Mouse (Mus musculus) adrenal gland, adult 8-10 months (tissue): Measurements from ENCODE around the gene Nf1. TPM values are rescaled to one million over a fixed set of nuclear protein-coding genes. Genes with fewer than 3 reads are reported as not detected.
A peak's percentile ranks its signal among the peaks of the same experiment; 100 is the strongest.
"Not testable (repeated sequence)": the region's sequence is repeated elsewhere in the genome, so short reads cannot be mapped to it uniquely, and the experiment has no call there.

Source experiments
- DNase-seq: peaks from one replicate; pipeline ENCODE4 v3.0.0; 2022
- total RNA-seq, 4 experiments: library from RNA; stranded (reverse); gene quantifications; 2 replicates each; pipeline ENCODE4 v1.2.4; 2022

The Nf1 gene
- 10 to 100 TPM; 62.4 to 91.7 (median 77.9) TPM for total RNA-seq

DNA sequence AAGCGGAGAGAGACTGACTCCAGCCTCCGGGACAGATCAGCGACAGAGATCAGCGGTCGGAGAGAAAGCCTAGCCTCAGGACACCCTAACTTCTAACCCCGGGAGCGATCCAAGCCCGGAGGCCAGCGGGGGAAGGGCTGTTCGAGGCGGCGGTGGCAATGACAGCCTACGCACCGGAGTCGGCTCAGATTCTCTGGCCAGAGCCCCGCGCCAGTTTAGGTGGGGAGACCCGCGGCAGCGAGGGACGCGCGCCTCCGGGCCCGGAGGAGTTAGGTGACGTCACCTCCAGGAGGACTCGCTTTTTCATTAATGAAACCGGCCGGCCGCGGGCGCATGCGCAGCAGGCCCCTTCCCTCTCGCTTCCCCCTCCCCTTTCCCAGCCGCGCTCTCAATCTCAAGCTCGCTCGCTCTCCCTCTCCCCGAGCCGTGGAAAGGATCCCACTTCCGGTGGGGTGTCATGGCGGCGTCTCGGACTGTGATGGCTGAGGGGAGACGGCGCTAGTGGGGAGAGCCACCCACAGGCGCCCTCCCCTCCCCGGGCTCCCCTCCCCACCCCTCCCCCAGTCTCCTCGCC is at the start of gene Nf1:
Gene Nf1 (plus strand): TSS at position 460 of the 574 bp plus-strand sequence.
- peak; percentile 94 for DNase-seq

DNA sequence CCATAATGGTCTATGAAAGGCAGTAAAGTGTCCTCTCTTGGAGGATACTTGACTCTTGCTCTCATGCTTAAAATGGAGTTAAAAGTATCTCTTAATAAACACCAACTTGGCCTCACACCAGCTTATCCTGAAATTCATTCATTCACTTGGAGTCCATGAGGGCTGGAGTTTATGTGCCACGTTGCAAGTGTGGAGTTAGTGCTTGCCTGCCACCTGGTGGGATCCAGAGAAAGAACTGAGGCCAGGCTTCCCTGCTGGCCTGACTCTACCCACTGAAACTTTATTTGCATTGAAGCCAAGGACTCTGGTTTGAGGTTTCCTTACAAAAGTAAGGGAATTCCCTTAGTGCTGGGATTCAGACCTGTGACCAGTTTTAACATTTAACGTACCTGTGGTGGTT is 49.0 kb upstream of the Nf1 start:
- DNase-seq: no peak

DNA sequence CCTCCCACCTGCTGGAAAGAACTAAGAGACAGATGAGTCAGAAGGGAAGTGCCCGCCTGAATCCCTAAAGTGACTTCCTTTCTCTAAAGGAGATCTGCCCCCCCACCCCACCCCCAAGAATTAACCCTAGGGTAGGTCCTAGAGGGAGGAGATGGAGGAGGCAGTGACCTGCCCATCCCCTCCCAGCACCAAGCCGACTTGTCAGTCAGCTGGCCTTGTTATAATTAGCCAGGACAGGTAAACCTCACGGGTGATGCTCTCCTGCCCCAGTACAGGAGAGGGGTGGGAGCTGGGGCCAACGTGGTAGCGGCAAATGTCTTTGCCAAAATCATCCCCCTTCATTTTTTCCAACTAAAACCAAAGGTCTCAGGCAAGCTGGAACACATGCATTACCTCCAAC is 47.8 kb upstream of the Nf1 start:
- no peak for DNase-seq

DNA sequence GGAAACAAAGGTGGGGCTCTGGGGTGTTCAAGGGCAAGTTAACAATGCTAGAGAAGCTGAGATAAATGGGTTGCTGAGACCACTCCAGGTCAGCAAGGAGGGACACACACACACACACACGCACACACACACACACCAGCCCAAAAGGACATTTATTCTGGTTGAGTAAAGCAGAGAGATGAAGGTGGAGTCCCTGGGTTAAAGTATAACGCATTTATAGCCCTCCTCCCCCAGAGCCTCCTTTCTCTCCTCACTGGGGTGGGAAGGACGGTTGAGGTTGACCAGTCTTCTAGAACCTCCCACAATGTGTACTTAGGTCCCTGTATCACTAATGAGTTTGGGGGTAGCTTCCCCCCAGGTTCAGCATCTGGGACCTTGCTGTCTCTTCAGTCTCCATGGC is 47.4 kb upstream of the Nf1 start:
- DNase-seq: no peak

DNA sequence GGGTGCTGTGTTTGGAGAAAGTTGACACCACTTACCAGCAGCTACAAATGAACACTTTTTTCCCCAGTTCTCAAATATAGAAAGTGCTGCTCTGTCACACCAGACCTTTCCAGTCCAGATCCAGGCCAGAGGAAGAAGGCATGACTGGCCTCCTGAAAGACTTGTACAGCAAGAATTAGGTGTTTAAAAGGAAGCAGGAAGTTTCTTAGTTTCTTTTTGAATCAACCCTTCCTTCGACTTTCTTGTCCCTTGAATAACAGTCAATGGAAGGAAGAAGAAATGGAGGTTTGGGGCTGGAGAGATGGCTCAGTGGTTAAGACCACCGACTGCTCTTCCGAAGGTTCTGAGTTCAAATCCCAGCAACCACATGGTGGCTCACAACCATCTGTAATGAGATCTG is 46.5 kb upstream of the Nf1 start:
- DNase-seq: no peak

DNA sequence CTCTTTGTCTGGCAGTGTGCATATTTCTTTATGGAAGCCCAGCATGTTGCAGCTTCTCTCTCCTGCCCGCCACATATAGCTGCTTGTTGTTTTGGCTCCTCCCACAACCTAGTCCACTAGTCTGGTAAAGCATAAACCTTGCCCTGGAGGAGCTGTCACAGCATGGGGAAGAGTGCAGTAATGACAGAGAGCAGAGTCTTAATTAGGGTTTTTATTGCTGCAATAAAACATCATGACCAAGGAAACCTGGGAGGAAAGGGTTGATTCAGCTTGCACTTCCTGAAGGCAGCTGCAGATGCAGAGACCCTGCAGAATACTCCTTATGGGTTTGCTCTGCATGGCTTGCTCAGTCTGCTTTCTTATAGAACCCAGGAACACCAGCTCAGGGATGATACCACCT is 45.5 kb upstream of the Nf1 start:
- no peak for DNase-seq

DNA sequence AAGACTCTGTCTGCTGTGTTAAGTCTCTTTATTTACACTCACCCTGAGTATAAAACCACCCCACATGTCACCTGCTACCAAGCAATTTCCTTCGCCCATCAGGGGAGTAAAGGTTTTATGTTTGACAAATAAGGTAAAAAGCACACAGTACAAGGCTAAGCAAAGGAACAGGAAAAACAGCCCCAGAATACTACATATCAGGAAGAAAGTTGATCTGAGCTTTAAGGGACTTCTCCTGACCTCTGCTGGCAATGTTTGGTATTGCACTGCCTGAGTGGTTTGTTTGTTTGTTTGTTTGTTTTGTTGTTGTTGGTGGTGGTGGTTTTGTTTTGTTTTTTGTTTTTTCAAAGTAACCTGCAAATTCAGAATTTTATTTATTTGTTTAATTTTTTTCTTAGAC is 43.3 kb upstream of the Nf1 start:
- DNase-seq: no peak

DNA sequence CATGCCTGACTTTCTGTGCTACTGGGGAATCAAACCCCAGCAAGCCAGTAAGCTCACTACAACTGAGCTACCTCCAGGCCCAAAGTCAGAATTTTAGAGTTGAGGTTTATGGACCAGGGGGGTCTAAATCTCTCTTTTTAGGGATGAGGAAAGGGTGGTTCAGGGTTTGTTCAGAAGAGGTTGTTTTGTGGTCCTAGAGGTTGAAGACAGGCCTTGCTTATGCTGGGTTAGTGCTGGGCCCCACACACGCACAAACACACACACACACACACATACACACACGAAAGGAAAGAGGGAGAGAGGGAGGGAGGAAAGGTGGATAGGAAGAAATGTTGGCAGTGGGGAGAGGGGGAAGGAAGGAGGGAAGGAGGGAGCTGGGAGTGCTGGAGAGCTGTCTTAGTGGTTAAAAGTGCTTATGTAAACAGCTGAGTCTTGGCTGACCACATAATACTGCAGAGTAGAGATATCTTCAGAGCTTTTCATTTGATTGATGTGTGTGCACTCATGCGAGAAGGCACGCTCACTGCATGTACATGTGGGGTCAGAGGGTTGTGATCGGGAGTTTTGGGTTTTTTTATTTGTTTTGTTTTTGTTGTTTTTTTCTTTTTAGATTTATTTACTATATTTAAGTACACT is 42.5 kb upstream of the Nf1 start, which contains the start of gene Gm9964:
Gene Gm9964 (minus strand): TSS at position 51 of the 636 bp plus-strand sequence.
- no peak for DNase-seq

DNA sequence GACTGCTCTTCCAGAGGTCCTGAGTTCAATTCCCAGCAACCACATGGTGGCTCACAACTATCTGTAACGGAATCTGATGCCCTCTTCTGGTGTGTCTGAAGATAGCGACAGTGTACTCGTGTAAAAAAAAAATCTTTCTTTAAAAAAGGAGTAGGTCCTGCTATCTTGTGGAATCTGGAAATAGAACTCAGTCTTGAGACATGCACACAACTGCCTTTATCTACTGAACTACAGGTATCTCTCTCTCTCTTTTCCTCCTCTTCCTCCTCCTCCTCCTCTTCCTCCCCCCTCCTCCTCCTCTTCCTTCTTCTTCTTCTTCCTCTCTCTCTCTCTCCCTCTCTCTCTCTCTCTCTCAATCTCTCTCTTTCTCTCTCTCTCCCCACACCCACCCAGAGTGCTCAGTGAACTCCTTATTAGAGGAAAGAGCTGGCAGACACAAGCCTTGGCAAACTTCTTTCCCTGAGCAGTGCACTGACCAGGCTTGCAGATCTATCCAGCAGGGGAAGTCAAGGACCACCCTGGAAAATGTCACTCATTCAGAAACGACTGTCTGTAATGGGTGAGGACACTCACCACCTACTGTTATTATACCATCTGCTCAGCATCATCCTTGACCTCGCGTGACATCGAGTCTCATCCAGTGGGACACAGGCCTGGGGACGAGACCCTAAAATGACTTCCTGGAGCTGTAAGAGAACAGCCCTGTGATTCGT is 39.6 kb upstream of the Nf1 start:
- no peak for DNase-seq

DNA sequence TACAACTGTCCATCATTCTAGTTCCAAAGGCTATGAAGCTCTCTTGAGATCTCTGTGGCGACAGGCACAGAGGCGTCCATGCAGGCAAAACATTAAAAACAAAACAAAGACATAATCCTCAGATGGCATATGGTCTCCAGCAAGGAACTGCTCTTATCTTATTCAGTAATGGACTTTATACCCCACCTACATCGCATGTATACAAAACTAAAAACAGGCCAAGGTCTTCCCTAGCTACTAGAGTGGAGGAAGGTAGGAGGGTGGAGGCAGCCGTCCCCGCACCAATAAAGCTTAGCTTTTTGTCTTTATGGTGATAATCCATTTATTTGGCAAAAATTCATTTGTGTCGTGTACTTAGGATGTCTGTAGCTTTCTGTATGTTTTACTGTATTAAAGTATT is 36.4 kb upstream of the Nf1 start:
- DNase-seq: no peak

DNA sequence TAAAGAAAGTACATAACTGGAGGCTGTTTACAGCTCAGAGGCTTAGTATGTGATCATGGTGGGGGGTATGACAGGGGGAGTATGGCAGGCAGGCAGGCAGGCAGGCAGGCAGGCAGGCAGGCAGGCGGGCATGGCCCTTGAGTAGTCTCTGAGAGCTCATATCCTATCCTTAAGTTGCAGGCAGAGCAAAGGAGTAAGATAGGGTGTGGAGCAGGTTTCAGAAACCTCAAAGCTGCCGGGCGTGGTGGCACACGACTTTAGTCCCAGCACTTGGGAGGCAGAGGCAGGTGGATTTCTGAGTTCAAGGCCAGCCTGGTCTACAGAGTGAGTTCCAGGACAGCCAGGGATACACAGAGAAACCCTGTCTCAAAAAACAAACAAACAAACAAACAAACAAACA is 35.2 kb upstream of the Nf1 start:
- not testable (repeated sequence) for DNase-seq

DNA sequence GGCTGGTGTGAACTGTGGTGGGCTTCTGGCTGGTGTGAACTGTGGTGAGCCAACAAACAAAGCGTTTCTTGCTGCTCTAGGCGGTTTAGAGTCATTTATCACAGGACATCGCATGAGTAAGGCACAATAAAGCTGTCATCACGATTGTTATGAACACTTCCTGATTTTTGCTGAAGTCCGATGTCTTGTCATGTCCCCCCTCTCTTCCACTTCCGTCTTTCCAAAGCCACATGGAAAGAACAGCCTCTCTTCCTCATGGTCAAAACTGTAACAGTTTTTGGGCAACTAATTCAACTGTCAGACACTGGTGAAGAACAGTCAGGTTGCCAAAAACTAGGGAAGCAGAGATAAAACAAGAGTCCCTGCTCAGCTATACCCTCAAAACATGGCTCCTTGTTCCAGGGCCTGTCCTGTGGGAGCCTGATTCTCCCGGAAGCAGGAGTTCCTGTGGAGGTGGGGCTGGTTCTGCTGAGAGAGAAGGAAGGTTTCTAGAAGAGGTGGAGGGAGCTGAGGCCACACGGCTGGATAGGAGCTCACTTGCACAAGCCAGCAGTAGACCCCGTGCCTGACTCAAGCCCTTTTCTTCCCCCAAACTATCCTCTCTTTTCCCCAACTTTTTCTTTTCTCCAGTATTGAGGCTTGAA is 33.7 kb upstream of the Nf1 start:
- DNase-seq: no peak

DNA sequence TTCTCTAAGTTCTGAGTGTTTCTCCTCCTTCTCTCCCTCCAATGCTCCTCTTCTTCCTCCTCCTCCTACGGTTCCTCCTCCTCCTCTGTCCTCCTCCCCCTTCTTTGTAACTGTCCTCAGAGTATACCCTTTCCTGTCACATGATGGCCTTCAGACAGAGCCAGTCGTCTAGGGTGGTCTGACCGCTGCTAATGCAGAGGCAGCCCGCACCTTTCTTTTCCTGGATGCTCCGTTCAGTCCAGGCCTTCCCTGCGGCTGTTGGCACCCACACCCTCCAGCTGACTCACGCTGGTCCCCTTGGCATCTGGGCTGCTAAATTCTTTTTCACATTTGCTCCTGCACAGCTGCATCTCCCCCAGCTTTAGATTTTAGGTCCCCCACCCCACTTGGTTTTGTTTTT is 33.0 kb upstream of the Nf1 start:
- DNase-seq: no peak

DNA sequence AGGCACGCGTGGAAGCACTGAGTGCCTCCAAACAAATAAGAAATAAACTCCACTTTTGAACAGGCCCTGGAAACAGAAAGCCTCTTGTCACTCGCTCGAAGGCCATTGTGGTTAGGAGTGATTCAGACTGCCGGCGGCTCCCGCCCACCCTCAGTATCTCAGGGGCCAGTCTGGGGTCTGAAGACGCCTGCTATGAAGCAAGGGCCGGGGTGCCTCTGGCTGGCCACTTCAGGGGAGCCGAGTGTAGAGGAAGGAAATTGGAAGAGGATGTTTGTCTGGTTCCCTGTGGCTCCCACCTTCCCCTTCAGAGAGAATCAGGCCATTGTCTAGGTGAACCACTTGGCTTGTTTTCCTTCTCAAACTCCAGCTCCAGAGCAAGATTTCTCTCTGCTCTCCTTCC is 32.5 kb upstream of the Nf1 start:
- peak; percentile 36 for DNase-seq

DNA sequence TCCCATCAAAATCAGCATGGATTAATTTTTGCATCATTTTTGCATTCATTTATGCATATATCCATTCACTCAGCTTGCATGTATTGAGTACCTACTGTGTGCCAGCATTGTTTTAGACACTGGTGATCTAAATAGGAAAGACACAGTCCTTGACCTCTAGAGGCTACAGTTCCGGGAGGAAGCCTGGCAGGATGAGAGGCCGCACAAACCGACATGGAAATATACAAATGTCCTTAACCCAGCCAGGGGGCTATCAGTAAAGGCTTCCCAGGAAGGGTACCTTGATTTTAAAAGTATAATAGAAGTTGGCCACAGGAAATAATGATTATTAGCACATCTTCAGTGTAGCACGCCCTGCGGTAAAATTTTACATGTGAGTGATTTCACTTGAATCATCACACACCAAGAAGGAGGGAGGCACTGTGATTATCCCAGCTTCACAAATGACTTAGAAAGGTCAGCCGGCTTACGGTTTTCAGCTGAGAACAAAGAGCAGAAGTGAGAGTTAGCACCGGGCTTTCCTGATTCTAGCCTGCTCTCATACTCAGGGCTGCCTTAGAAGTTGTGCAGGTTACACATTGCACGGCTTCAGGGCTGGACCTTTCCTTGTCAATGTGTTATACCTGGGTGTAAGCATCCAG is 31.8 kb upstream of the Nf1 start:
- DNase-seq: no peak

DNA sequence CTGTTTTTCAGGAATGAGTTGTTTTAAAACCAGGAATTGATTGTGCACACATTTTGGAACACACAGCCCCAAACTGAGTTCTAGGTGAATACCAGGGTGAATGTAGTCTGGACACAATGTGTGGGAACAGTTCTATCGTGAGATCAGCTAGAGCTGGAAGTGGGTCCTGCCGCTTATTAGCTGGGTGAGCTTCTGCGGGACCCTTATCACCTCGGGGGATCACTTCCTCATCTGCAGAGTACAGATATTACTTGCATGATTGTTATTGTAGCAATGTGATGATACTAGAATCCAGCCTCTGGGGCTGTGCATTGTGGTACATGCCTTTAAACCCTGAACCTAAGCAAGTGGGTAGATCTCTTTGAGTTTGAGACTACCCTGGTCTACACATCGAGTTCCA is 29.0 kb upstream of the Nf1 start:
- DNase-seq: no peak

DNA sequence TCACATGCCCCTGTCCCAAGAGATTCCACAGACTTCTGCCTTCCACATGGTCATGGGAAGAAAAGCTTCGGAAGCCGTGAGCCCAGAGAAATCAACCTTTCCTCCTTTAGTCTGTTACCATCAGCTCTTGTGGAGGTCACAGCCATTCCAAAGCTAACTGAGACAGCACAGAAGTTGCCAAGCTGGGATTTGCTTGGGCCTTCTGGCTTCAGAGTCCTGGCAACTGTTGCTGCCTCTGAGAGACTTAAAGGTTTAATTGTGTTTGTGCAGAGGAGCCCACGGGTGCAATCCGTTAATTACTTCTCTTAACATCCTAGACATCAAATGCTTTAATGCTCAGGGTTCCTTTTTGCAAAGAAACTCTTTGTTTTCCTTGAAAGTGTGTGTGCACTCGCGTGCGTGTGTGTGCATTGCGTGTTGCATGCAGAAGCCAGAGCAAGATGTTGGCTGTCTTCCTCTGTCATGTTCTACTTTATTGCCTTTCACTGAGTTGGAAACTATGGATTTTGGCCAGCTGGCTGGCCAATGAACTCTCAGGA is 22.6 kb upstream of the Nf1 start:
- DNase-seq: no peak

DNA sequence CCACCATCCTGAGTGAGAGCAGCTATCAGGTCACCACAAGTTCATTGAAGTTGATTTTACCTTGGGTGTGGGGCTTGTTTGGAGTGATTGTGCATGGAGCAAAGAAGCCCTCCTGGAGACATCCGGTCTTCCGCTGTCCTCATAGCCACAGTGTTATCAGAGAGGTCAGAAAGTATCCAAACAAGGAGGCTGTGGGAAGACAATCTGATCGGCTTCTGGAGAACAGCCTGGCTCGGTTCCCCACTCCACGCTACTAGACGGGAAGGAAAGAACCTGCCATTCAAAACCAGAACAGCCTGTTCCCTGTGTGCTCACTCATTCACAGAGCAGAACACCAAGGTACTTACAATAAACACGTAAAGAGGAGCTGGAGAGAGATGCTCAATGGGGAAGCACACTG is 19.7 kb upstream of the Nf1 start:
- DNase-seq: no peak

DNA sequence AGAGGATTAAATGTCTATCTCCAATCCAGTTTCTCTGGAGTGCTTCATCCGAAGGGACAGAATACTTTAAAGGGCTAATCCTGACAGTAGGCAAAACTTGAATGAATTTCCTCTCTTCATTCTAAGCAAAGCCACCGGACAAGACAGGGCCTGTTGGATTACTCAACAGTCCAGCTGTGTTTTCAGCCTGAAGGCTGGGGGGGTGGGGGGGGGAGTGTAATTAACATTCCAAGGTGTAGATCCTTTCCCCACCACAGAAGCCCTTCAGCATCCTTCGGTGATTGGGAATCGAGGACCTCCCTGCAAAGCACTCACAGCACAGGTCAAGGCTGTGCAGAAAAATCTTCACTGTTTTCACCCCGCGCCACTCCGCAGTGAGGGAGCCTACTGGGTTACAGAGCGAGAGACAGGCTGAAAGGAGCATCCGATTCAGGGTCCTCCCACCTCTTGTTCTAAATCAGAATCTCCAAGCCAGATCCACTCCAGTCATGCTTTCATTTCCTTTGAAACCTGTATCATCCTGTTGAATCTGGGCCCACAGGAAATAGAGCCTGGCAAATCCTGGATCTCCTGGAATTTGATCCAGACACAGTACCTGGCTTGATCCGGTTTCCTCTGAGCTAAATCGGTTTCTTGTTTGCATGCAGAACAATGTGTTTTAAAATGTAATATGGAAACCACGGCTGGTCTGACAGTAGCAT is 15.4 kb upstream of the Nf1 start:
- DNase-seq: no peak

DNA sequence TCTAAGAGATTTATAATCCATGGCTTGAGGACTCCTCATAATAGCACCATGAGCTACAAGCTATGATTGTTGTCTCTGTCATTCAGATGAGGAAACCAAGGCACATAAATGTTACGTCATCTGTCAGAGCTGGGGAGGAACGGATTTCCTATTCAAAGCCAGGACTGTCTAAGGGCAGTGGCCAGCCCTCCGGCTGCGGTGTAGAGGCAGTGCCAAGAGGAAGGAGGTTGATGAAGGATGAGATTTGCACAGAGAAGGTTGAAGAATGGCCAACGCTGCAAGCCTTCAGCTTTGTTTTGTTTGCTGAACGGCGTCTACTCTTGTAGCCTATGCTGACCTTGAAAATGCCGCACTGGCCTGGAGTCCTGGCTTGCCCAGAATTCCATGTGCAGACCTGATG is 13.8 kb upstream of the Nf1 start:
- no peak for DNase-seq

DNA sequence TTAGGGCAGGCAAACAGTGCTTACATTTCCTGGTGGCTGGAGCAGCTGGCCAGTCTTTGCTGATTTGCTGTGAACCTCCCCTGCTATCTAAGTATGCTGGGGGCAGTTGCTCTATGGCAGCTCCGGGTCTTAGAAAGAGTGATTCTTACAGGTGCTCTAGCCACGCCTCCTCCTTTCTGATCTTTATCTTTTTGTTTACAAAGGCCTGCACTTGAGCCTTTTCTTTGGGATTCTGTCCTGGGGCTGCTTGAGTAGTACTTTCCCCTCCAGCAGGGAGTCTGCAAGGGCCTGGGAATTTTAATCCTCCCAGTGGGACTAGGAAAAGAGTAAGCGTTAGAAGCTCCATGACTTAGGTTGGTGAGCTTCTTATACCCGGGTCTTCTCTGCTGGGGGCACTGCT is 12.4 kb upstream of the Nf1 start:
- no peak for DNase-seq

DNA sequence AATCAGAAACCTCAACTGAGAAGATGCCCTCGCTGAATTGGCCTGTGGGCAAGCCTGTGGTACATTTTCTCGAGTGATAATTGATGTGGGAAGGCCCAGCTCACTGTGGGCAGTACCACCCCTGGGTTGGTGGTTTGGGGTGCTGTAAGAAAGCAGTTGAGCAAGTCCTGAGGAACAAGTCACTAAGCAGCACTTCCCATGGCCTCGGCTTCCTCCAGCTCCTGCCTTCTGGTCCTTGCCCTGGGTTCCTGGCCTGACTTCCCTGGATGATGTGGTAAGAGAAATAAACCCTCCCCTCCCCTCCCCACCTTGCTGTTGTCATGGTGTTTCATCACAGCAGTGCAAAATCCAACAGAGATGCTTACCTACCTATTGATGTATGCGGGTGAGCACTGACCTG is 11.4 kb upstream of the Nf1 start:
- no peak for DNase-seq
